Mouse (Mus musculus) common myeloid progenitor, adult 5-6 weeks (primary cell): ENCODE measurements around the gene Dhx29. TPM values are rescaled to one million over a fixed set of nuclear protein-coding genes. Genes with fewer than 3 reads are reported as not detected.

ENCODE experiments used
- ATAC-seq: replicated peaks from 2 replicates; pipeline ENCODE4 v1.8.0; 2016; ENCODE audit warnings: low read depth, mild to moderate bottlenecking, moderate TSS enrichment, inconsistent platforms; ENCODE audit not compliant: poor library complexity, severe bottlenecking
- total RNA-seq: library from RNA; stranded (forward); fragments of 200-1000, 187-1606 nt; gene quantifications from 2 replicates; pipeline ENCODE4 v1.2.3, GENCODE M21; 2017

Gene Dhx29
- total RNA-seq, 1 experiment from 2014 or later, result 29.3 TPM

- no peak for ATAC-seq
Measured at GRCm38 (mm10) chr13:112985605-112986450, 58.6 kb downstream of the Dhx29 start.

GRCm38 (mm10) chr13:112986451-112986950 is 59.2 kb downstream of the Dhx29 start:
- ATAC-seq, result no peak

- peak; percentile 90 for ATAC-seq
Measured at GRCm38 (mm10) chr13:112987532-112987943, 60.3 kb downstream of the Dhx29 start, which contains the start of gene Ccno. Gene Ccno (plus strand): TSS chr13:112987802.

GRCm38 (mm10) chr13:112987991-112988390 is 60.7 kb downstream of the Dhx29 start:
- ATAC-seq, result peak; percentile 2; the same call in 1 of the 2 replicates

- ATAC-seq, result no peak
Measured at GRCm38 (mm10) chr13:112988866-112989265, 61.6 kb downstream of the Dhx29 start.

GRCm38 (mm10) chr13:112989541-112989940 is 62.3 kb downstream of the Dhx29 start:
- ATAC-seq, result no peak

GRCm38 (mm10) chr13:112990346-112990745 is 63.1 kb downstream of the Dhx29 start:
- ATAC-seq, result peak; percentile 19; the same call in 1 of the 2 replicates

GRCm38 (mm10) chr13:112993531-112994152 is 66.4 kb downstream of the Dhx29 start, which contains the start of gene Mcidas:
Gene Mcidas (plus strand): TSS chr13:112993845.
- no peak for ATAC-seq

GRCm38 (mm10) chr13:112994191-112994590 is 66.9 kb downstream of the Dhx29 start:
- peak; percentile 58 for ATAC-seq

- 0 out of 2 replicates have a peak, but pooled peaks have one; percentile 14 for ATAC-seq
Measured at GRCm38 (mm10) chr13:112996407-112996806, 69.2 kb downstream of the Dhx29 start.

- ATAC-seq, result no peak
Measured at GRCm38 (mm10) chr13:112997369-112997768, 70.1 kb downstream of the Dhx29 start.

GRCm38 (mm10) chr13:112998427-112999201 is 71.4 kb downstream of the Dhx29 start:
- peak; percentile 61 for ATAC-seq

- ATAC-seq, result no peak
Measured at GRCm38 (mm10) chr13:113000090-113000489, 72.8 kb downstream of the Dhx29 start.

GRCm38 (mm10) chr13:113000576-113001318 is 73.5 kb downstream of the Dhx29 start:
- ATAC-seq, result no peak

- ATAC-seq, result no peak
Measured at GRCm38 (mm10) chr13:113012683-113013082, 85.4 kb downstream of the Dhx29 start.

- peak; percentile 80 for ATAC-seq
Measured at GRCm38 (mm10) chr13:113013174-113013953, 86.1 kb downstream of the Dhx29 start.
